Mouse (Mus musculus) heart, postnatal 0 days (tissue): ENCODE measurements at regions not wholly inside any gene's neighbourhood (a gene's known extent, or its start where the extent isn't known, plus 50 kb on each side); places are given as distances from the start of the nearest gene placed in this dataset.
A peak's percentile ranks its signal among the peaks of the same experiment; 100 is the strongest.
"Not testable (repeated sequence)": the region's sequence is repeated elsewhere in the genome, so short reads cannot be mapped to it uniquely, and the experiment has no call there.

Experiments
- ATAC-seq: fragments of 200-750 bp; cut with Nextera tagmentation; 2 replicates; pipeline ENCODE4 v1.8.0; 2017; ENCODE audit warnings: low read depth, moderate number of reproducible peaks, moderate library complexity; ENCODE audit not compliant: insufficient read depth
- DNase-seq: peaks from one replicate; pipeline ENCODE4 v3.0.0-alpha.2; 2016; ENCODE audit warnings: low spot score
- H3K27ac ChIP-seq: fragments of 300-500 bp; sonication (generic); 2 replicates; pipeline ENCODE4 v1.5.1; 2014; ENCODE audit warnings: low read depth, mild to moderate bottlenecking
- H3K27me3 ChIP-seq: fragments of 300-500 bp; sonication (generic); 2 replicates; pipeline ENCODE4 v1.6.1; 2014; ENCODE audit warnings: low read length, mixed read lengths; ENCODE audit not compliant: control insufficient read depth, insufficient read depth
- H3K36me3 ChIP-seq: fragments of 300-500 bp; sonication (generic); replicated peaks from 2 replicates; pipeline ENCODE4 v1.6.1; 2014; ENCODE audit warnings: low read length, mixed read lengths; ENCODE audit not compliant: control insufficient read depth, insufficient read depth
- H3K4me1 ChIP-seq: fragments of 300-500 bp; sonication (generic); 2 replicates; pipeline ENCODE4 v1.6.1; 2014; ENCODE audit warnings: antibody characterized with exemption; ENCODE audit not compliant: control insufficient read depth, insufficient read depth
- H3K4me2 ChIP-seq: fragments of 300-500 bp; sonication (generic); 2 replicates; pipeline ENCODE4 v1.6.1; 2014; ENCODE audit warnings: low read depth, mild to moderate bottlenecking, low read length, moderate library complexity
- H3K4me3 ChIP-seq: fragments of 300-500 bp; sonication (generic); 2 replicates; pipeline ENCODE4 v1.5.1; 2014; ENCODE audit warnings: low read depth, low read length
- H3K9ac ChIP-seq: fragments of 300-500 bp; sonication (generic); replicated peaks from 2 replicates; pipeline ENCODE4 v1.6.1; 2014; ENCODE audit warnings: low read depth, low read length, mixed read lengths
- H3K9me3 ChIP-seq: fragments of 300-500 bp; sonication (generic); replicated peaks from 2 replicates; pipeline ENCODE4 v1.6.1; 2016; ENCODE audit warnings: low read length; ENCODE audit not compliant: control insufficient read depth
- CTCF ChIP-seq: IDR thresholded peaks from 2 replicates; pipeline ENCODE4 v1.5.1; 2016; ENCODE audit warnings: antibody characterized with exemption, control low read depth, low read depth
- EP300 ChIP-seq: IDR thresholded peaks from 2 replicates; pipeline ENCODE4 v1.6.1; 2016; ENCODE audit warnings: antibody characterized with exemption, low read depth
- WGBS: fragments of 180-500 bp; shearing (Covaris S2); extraction: QIAGEN DNeasy Blood & Tissue Kit; methylation state at CpG from one replicate; pipeline ENCODE4 v1.1.7; 2014; 5-methylcytosine and 5-hydroxymethylcytosine counted together

DNA sequence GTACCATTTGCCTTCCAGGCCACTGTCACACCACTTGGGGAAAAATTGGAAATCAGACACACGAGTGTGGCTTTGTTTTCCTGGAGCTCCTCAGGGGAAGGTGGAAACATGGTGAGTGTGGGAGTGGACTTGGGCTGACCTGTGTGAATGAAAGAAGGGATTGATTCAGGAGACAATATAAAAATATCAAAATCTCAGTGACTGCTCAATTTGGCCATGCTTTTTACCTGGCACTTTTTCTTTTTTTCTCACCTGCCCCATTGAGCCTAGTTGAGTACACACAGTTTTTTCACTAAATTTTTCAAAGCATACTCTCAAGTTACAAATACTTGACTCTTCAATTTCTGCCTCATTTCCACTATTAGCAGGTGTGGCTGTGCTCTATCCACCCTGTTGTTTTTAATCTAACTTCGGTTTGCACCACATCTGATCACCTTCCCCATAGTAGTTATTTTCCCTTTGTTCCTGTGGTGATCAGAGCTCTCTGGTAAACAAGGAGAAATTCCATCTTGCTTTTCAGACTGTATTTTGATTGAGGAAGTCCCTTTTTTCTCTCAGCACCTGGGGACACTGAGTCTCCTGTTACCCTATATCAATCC lies 188.8 kb downstream of the Hira start:
- Histone ChIP-seq H3K9ac (no peak overlapping the region), H3K9me3 (no peaks in the 10 kb centered on the region; the same call in 1 of the 2 replicates), H3K36me3 (no peaks in the 10 kb centered on the region), H3K4me1 (no peaks in the 10 kb centered on the region), H3K27ac (no peak overlapping the region), H3K27me3 (no peaks in the 10 kb centered on the region), H3K4me3 (no peak overlapping the region), H3K4me2 (no peak overlapping the region)
- TF ChIP-seq CTCF (no peak), EP300 (no peak)
- DNase-seq (no peak), ATAC-seq (no peak)
- 59% methylated on average over 2 of the region's 2 CpGs for WGBS

DNA sequence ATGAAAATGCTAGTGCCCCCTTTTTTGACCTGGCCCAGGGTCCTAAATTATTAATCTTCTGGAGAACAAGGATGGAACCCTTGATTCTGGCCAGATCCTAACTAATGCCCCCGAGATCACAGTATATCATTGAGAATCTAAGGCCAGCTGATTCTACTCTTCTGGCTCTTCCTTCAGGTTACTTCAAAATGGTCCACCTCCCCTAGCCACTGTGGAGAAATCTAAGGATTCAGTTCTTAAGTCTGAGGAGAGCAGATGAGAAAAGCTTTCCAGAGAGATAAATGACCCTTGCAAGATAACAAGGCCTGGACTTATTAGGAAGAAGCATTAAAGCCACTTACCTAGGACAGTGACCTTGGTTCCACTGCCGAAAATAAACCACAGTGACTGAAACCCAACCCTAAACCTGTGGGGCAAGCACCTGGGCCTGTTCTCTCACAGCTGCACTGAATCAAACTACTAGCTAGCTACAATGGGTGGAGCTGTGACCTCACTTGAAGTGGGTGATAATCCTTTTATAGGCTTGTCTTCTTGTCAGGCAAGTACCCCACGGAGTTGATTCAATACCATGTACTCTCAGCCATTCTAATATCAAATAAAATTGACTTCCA lies 190.0 kb downstream of the Hira start:
- whole genome bisulfite sequencing: 32% methylated on average over 3 of the region's 3 CpGs
- DNase-seq (no peak), ATAC-seq (no peak)
- Histone ChIP-seq H3K36me3 (no peaks in the 10 kb centered on the region), H3K4me3 (no peak overlapping the region), H3K27me3 (no peaks in the 10 kb centered on the region), H3K9me3 (no peaks in the 10 kb centered on the region; the same call in 1 of the 2 replicates), H3K27ac (no peak overlapping the region), H3K4me1 (no peaks in the 10 kb centered on the region), H3K9ac (no peak overlapping the region), H3K4me2 (no peak overlapping the region)
- TF ChIP-seq EP300 (no peak), CTCF (no peak)

DNA sequence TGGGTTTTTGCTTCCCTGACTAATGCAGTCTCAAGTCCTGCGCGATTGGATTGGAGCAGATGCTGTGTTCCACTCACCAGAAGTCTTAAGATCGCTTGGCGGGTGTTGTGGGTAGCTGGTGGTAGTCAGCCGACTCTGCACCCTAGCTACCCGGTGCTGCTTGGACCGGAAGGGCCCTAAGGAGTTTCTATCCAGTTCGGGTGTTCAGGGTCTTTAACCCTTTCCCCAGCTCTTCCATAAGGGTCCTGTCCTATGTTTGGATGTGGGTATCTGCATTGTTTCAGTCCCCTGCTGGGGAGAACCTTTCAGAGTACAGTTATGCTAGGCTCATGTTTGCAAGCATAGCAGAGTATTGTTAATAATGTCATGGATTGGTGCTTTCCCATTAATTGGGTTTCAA lies 206.7 kb downstream of the Hira start:
- not testable (repeated sequence) for H3K4me2 ChIP-seq, H3K9ac ChIP-seq, H3K4me3 ChIP-seq, H3K27me3 ChIP-seq, H3K27ac ChIP-seq, DNase-seq, H3K9me3 ChIP-seq, H3K36me3 ChIP-seq, H3K4me1 ChIP-seq, ATAC-seq
- WGBS: 69% methylated on average over 8 of the region's 8 CpGs

DNA sequence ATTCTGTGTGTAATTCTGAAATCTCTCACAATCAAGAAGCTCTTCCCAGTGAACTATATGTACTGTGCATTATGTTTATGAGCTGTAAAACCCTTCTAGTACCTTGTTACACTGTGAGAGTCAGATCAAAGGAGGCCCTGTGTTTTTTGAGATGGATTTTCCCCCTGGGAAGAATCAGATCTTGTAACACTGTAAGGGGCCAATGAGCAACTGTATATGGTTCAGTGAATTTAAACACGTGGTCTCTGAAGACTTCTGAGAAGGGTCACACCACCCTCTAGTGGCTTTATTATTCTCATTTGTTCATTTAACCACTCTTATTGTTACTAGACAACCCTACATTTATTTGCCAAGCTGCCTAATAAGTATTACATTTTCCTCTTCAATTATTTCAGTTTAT lies 211.1 kb downstream of the Hira start:
- Histone ChIP-seq H3K4me3 (no peak overlapping the region), H3K27me3 (no peaks in the 10 kb centered on the region), H3K27ac (no peak overlapping the region), H3K9me3 (no peaks in the 10 kb centered on the region), H3K4me2 (no peak overlapping the region), H3K9ac (no peak overlapping the region), H3K4me1 (no peaks in the 10 kb centered on the region), H3K36me3 (no peaks in the 10 kb centered on the region)
- DNase-seq (peak; percentile 8), ATAC-seq (no peak)
- TF ChIP-seq CTCF (peak; percentile 29), EP300 (no peak)
- WGBS: 0% methylated on average over 1 of the region's 1 CpGs
